Mouse (Mus musculus) adrenal gland, adult 2 months (tissue): ENCODE data around the gene Trim30d. TPM values are rescaled to one million over a fixed set of nuclear protein-coding genes. Genes with fewer than 3 reads are reported as not detected.
"Not testable (repeated sequence)": the region's sequence is repeated elsewhere in the genome, so short reads cannot be mapped to it uniquely, and the experiment has no call there.

Experiments
- DNase-seq: peaks from one replicate; pipeline ENCODE4 v3.0.0; 2021
- long read RNA-seq: library from polyadenylated mRNA; stranded (forward); transcript quantifications from one replicate; pipeline ENCODE4 v2.0.0, GENCODE M21; 2021
- polyA plus RNA-seq: library from polyadenylated mRNA; depleted of rRNA; stranded (reverse); fragments of >200 nt; gene quantifications from 2 replicates; pipeline ENCODE4 v1.2.3, GENCODE M21; 2012; rRNA removed
- total RNA-seq, 2 experiments: library from RNA; stranded (reverse); gene quantifications; 2 replicates each; pipeline ENCODE4 v1.2.3; 2021

The Trim30d gene
- total RNA-seq (1 to 10 TPM; 5.9 TPM), polyA plus RNA-seq (1.8 and 2.4 TPM in 2 replicates)
- long read RNA-seq, result 0 reads

- DNase-seq, result peak; percentile 33
These were observed at the start of gene Trim30d for GRCm38 (mm10) chr7:104507421-104508065. Trim30d (minus strand) TSS chr7:104507849.

GRCm38 (mm10) chr7:104552700-104553099 is 45.1 kb upstream of the Trim30d start:
- no peak for DNase-seq

GRCm38 (mm10) chr7:104549833-104550232 is 42.2 kb upstream of the Trim30d start, which contains the start of gene Olfr651:
Olfr651 (plus strand) TSS chr7:104550133.
- DNase-seq, result no peak

- peak; percentile 80 for DNase-seq
These were observed 5.9 kb downstream of the Trim30d start for GRCm38 (mm10) chr7:104501589-104502371.

- peak; percentile 27 for DNase-seq
These were observed 6.5 kb downstream of the Trim30d start for GRCm38 (mm10) chr7:104501186-104501585.

GRCm38 (mm10) chr7:104499464-104499863 is 8.2 kb downstream of the Trim30d start:
- DNase-seq, result not testable (repeated sequence)

- DNase-seq, result peak; percentile 28
These were observed 42.4 kb downstream of the Trim30d start, which contains the start of gene Trim30a for GRCm38 (mm10) chr7:104465065-104465744. Trim30a (minus strand) TSS chr7:104465193.

GRCm38 (mm10) chr7:104445961-104446645 is 61.5 kb downstream of the Trim30d start:
- DNase-seq, result peak; percentile 32

Other genes with a start within 250 kb of the Trim30d start
- 1 to 10 TPM; 3.5 to 3.8 TPM for gene Trim5, start 219.8 kb downstream of the Trim30d start, total RNA-seq
- gene Trim5, start 219.8 kb downstream of the Trim30d start, polyA plus RNA-seq, result 0.22 and 0.47 TPM in 2 replicates
- 10 to 100 TPM in 1 of 2 experiments, 1 to 10 TPM in 1; 9.1 to 12.5 TPM for gene Trim12a, start 192.4 kb downstream of the Trim30d start, total RNA-seq
- 1.4 and 1.7 TPM in 2 replicates for gene Trim12a, start 192.4 kb downstream of the Trim30d start, polyA plus RNA-seq
- under 1 TPM; 0.38 to 0.46 TPM for gene Trim34b, start 178.4 kb downstream of the Trim30d start, total RNA-seq
- 0.54 and 1.7 TPM in 2 replicates for gene Trim34b, start 178.4 kb downstream of the Trim30d start, polyA plus RNA-seq
- 1 to 10 TPM; 9.2 to 9.8 TPM for gene Trim12c, start 154.5 kb downstream of the Trim30d start, total RNA-seq
- 2.0 and 2.2 TPM in 2 replicates for gene Trim12c, start 154.5 kb downstream of the Trim30d start, polyA plus RNA-seq
- gene Trim30b, start 138.0 kb downstream of the Trim30d start, total RNA-seq, result under 1 TPM; 0.09 to 0.17 TPM
- gene Trim30b, start 138.0 kb downstream of the Trim30d start, polyA plus RNA-seq, result not detected in 2 replicates
- gene Trim30c, start 107.0 kb downstream of the Trim30d start, total RNA-seq, result not detected
- gene Trim30c, start 107.0 kb downstream of the Trim30d start, polyA plus RNA-seq, result not detected in 2 replicates
- 1 to 10 TPM; 5.1 to 6.6 TPM for gene Trim30a, start 42.7 kb downstream of the Trim30d start, total RNA-seq
- 2.1 and 2.8 TPM in 2 replicates for gene Trim30a, start 42.7 kb downstream of the Trim30d start, polyA plus RNA-seq
- not detected for gene Olfr651, start 42.3 kb upstream of the Trim30d start, total RNA-seq
- not detected in 2 replicates for gene Olfr651, start 42.3 kb upstream of the Trim30d start, polyA plus RNA-seq
- not detected for gene Olfr652, start 53.1 kb upstream of the Trim30d start, total RNA-seq
- not detected in 2 replicates for gene Olfr652, start 53.1 kb upstream of the Trim30d start, polyA plus RNA-seq
- gene Olfr653, start 69.5 kb upstream of the Trim30d start, total RNA-seq, result not detected
- gene Olfr653, start 69.5 kb upstream of the Trim30d start, polyA plus RNA-seq, result not detected in 2 replicates
- gene Olfr654, start 79.2 kb upstream of the Trim30d start, total RNA-seq, result not detected
- gene Olfr654, start 79.2 kb upstream of the Trim30d start, polyA plus RNA-seq, result not detected in 2 replicates
- gene Olfr655, start 93.9 kb upstream of the Trim30d start, total RNA-seq, result not detected
- gene Olfr655, start 93.9 kb upstream of the Trim30d start, polyA plus RNA-seq, result not detected in 2 replicates
- not detected for gene Olfr656, start 106.1 kb upstream of the Trim30d start, total RNA-seq
- not detected in 2 replicates for gene Olfr656, start 106.1 kb upstream of the Trim30d start, polyA plus RNA-seq
- gene Olfr657, start 116.9 kb upstream of the Trim30d start, total RNA-seq, result not detected
- not detected in 2 replicates for gene Olfr657, start 116.9 kb upstream of the Trim30d start, polyA plus RNA-seq
- not detected for gene Olfr658, start 139.5 kb upstream of the Trim30d start, total RNA-seq
- gene Olfr658, start 139.5 kb upstream of the Trim30d start, polyA plus RNA-seq, result not detected in 2 replicates
- gene Olfr659, start 158.9 kb upstream of the Trim30d start, total RNA-seq, result not detected
- not detected in 2 replicates for gene Olfr659, start 158.9 kb upstream of the Trim30d start, polyA plus RNA-seq
- gene Olfr661, start 178.7 kb upstream of the Trim30d start, total RNA-seq, result not detected
- not detected in 2 replicates for gene Olfr661, start 178.7 kb upstream of the Trim30d start, polyA plus RNA-seq